Mouse (Mus musculus) heart, postnatal 0 days (tissue): Measurements from ENCODE around the gene Hist1h2br. TPM values are rescaled to one million over a fixed set of nuclear protein-coding genes. Genes with fewer than 3 reads are reported as not detected.
A peak's percentile ranks its signal among the peaks of the same experiment; 100 is the strongest.
"Not testable (repeated sequence)": the region's sequence is repeated elsewhere in the genome, so short reads cannot be mapped to it uniquely, and the experiment has no call there.

Source experiments
- ATAC-seq: fragments of 200-750 bp; cut with Nextera tagmentation; 2 replicates; pipeline ENCODE4 v1.8.0; 2017; ENCODE audit warnings: low read depth, moderate number of reproducible peaks, moderate library complexity; ENCODE audit not compliant: insufficient read depth
- DNase-seq: peaks from one replicate; pipeline ENCODE4 v3.0.0-alpha.2; 2016; ENCODE audit warnings: low spot score
- H3K27ac ChIP-seq: fragments of 300-500 bp; sonication (generic); 2 replicates; pipeline ENCODE4 v1.5.1; 2014; ENCODE audit warnings: low read depth, mild to moderate bottlenecking
- H3K27me3 ChIP-seq: fragments of 300-500 bp; sonication (generic); 2 replicates; pipeline ENCODE4 v1.6.1; 2014; ENCODE audit warnings: low read length, mixed read lengths; ENCODE audit not compliant: control insufficient read depth, insufficient read depth
- H3K36me3 ChIP-seq: fragments of 300-500 bp; sonication (generic); replicated peaks from 2 replicates; pipeline ENCODE4 v1.6.1; 2014; ENCODE audit warnings: low read length, mixed read lengths; ENCODE audit not compliant: control insufficient read depth, insufficient read depth
- H3K4me1 ChIP-seq: fragments of 300-500 bp; sonication (generic); 2 replicates; pipeline ENCODE4 v1.6.1; 2014; ENCODE audit warnings: antibody characterized with exemption; ENCODE audit not compliant: control insufficient read depth, insufficient read depth
- H3K4me2 ChIP-seq: fragments of 300-500 bp; sonication (generic); 2 replicates; pipeline ENCODE4 v1.6.1; 2014; ENCODE audit warnings: low read depth, mild to moderate bottlenecking, low read length, moderate library complexity
- H3K4me3 ChIP-seq: fragments of 300-500 bp; sonication (generic); 2 replicates; pipeline ENCODE4 v1.5.1; 2014; ENCODE audit warnings: low read depth, low read length
- H3K9ac ChIP-seq: fragments of 300-500 bp; sonication (generic); replicated peaks from 2 replicates; pipeline ENCODE4 v1.6.1; 2014; ENCODE audit warnings: low read depth, low read length, mixed read lengths
- H3K9me3 ChIP-seq: fragments of 300-500 bp; sonication (generic); replicated peaks from 2 replicates; pipeline ENCODE4 v1.6.1; 2016; ENCODE audit warnings: low read length; ENCODE audit not compliant: control insufficient read depth
- CTCF ChIP-seq: IDR thresholded peaks from 2 replicates; pipeline ENCODE4 v1.5.1; 2016; ENCODE audit warnings: antibody characterized with exemption, control low read depth, low read depth
- EP300 ChIP-seq: IDR thresholded peaks from 2 replicates; pipeline ENCODE4 v1.6.1; 2016; ENCODE audit warnings: antibody characterized with exemption, low read depth
- WGBS: fragments of 180-500 bp; shearing (Covaris S2); extraction: QIAGEN DNeasy Blood & Tissue Kit; methylation state at CpG from one replicate; pipeline ENCODE4 v1.1.7; 2014; 5-methylcytosine and 5-hydroxymethylcytosine counted together
- polyA plus RNA-seq: library from polyadenylated mRNA; unstranded; fragments of >200 nt; fragmentation: Nextera tagmentation; extraction: Ambion mirVana; gene quantifications from 2 replicates; pipeline ENCODE4 v1.2.1, GENCODE M21; 2015
- total RNA-seq: library from RNA; depleted of rRNA; stranded (reverse); fragments of >200 nt; gene quantifications from 2 replicates; pipeline ENCODE4 v1.2.3, GENCODE M21; 2014; ENCODE audit warnings: low replicate concordance

Hist1h2br gene
- total and polyA plus RNA-seq, 2 experiments from 2014 or later: 5.2 to 929 TPM

DNA sequence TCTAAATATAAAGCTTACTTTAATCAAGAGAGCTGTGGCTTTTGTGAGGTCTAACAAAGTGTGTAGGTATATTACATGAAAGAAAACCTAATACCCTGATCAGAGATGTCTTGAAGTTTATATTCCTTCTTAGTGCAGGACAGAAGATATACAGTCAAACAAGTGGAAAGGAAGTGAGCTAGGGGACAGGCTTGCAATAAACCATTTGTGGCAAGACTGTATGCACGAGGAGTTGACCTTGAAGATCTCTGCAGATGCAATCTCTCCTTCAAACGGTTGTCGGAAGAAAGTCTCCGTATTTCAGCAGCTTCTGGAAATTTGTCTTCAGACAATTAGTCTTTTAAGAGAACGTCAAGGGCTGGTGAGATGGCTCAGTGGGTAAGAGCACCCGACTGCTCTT is 43.6 kb upstream of the Hist1h2br start:
- TF ChIP-seq CTCF: no peak
- no peak for TF ChIP-seq EP300
- ATAC-seq: no peak

GRCm38 (mm10) chr13:21790601-21791283 is 42.8 kb upstream of the Hist1h2br start:
- 7% methylated on average over 18 of the region's 18 CpGs for WGBS
- Histone ChIP-seq H3K9ac (peak overlapping the region; percentile 18), H3K27ac (no peak overlapping the region)

More for the DNA sequence above, 43.6 kb upstream of the Hist1h2br start:
- WGBS: 57% methylated on average over 6 of the region's 6 CpGs
- no peaks in the 10 kb centered on the region for H3K27me3 ChIP-seq
- H3K4me1 ChIP-seq: peaks cover 24% of the 10 kb centered on the region
- H3K9ac ChIP-seq: no peak overlapping the region
- H3K36me3 ChIP-seq: no peaks in the 10 kb centered on the region
- no peak overlapping the region for H3K4me2 ChIP-seq
- H3K27ac ChIP-seq: no peak overlapping the region
- no peak overlapping the region for H3K4me3 ChIP-seq
- no peaks in the 10 kb centered on the region for H3K9me3 ChIP-seq
- no peak for DNase-seq

GRCm38 (mm10) chr13:21795584-21795983 is 38.0 kb upstream of the Hist1h2br start:
- no peak overlapping the region for H3K27ac ChIP-seq
- peaks cover 5% of the 10 kb centered on the region; the same call in 1 of the 2 replicates for H3K4me1 ChIP-seq
- ATAC-seq (no peak), DNase-seq (no peak)
- H3K9ac ChIP-seq: no peak overlapping the region
- no peaks in the 10 kb centered on the region for H3K27me3 ChIP-seq
- no peaks in the 10 kb centered on the region for H3K9me3 ChIP-seq
- H3K36me3 ChIP-seq: no peaks in the 10 kb centered on the region
- TF ChIP-seq CTCF: no peak
- no peak for TF ChIP-seq EP300
- WGBS: 87% methylated on average over 7 of the region's 7 CpGs
- no peak overlapping the region for H3K4me2 ChIP-seq
- no peak overlapping the region for H3K4me3 ChIP-seq

More at GRCm38 (mm10) chr13:21790601-21791283, 42.8 kb upstream of the Hist1h2br start:
- H3K36me3 ChIP-seq: no peaks in the 10 kb centered on the region
- H3K4me1 ChIP-seq: peaks cover 22% of the 10 kb centered on the region
- peak overlapping the region; percentile 60 for H3K4me2 ChIP-seq
- no peaks in the 10 kb centered on the region for H3K27me3 ChIP-seq
- ATAC-seq (no peak), DNase-seq (peak; percentile 18)
- H3K9me3 ChIP-seq: no peaks in the 10 kb centered on the region
- peak overlapping the region; percentile 30 for H3K4me3 ChIP-seq
- TF ChIP-seq CTCF: no peak
- TF ChIP-seq EP300: no peak

DNA sequence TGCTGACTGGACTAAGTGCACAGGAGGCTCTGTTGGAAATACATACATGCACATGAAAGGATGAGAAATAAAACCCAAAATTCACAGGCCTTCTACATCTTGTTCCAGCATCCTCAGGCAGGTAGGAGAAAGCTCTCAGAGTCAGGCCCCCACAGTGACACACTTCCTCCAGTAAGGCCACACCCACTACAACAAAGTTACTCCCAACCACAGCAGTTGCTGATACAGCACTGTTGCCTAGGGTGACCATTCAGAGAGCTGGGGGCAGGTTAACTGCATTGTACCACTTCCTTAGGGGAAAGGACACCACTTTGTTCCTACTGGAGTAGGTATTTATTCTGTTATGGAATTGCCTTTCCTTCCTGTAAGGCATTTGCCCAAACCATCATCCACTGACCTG is 36.4 kb upstream of the Hist1h2br start:
- H3K27ac ChIP-seq, H3K4me2 ChIP-seq, H3K27me3 ChIP-seq, H3K36me3 ChIP-seq, H3K9me3 ChIP-seq, H3K4me3 ChIP-seq, H3K9ac ChIP-seq, H3K4me1 ChIP-seq, ATAC-seq, DNase-seq: not testable (repeated sequence)

- not testable (repeated sequence) for H3K4me2 ChIP-seq, H3K9me3 ChIP-seq, H3K9ac ChIP-seq, H3K27me3 ChIP-seq, H3K27ac ChIP-seq, H3K36me3 ChIP-seq, H3K4me3 ChIP-seq, DNase-seq, H3K4me1 ChIP-seq
- no CpG with 5 or more reads among the region's 4 CpGs for WGBS
- ATAC-seq: peak; percentile 66; the same call in 1 of the 2 replicates
Measured at GRCm38 (mm10) chr13:21803058-21803457, 30.5 kb upstream of the Hist1h2br start.

- H3K27ac ChIP-seq, H3K4me3 ChIP-seq, H3K9ac ChIP-seq, H3K4me1 ChIP-seq, H3K4me2 ChIP-seq, H3K9me3 ChIP-seq, H3K36me3 ChIP-seq, DNase-seq, H3K27me3 ChIP-seq: not testable (repeated sequence)
- WGBS: no CpG with 5 or more reads among the region's 23 CpGs
- peak; percentile 95 for ATAC-seq
Measured at GRCm38 (mm10) chr13:21810073-21810472, 23.5 kb upstream of the Hist1h2br start, which contains the start of the genes Hist1h2bq and Hist1h2ao. Gene Hist1h2bq, minus strand, starts transcription at chr13:21810197. Gene Hist1h2ao, plus strand, starts transcription at chr13:21810465.

DNA sequence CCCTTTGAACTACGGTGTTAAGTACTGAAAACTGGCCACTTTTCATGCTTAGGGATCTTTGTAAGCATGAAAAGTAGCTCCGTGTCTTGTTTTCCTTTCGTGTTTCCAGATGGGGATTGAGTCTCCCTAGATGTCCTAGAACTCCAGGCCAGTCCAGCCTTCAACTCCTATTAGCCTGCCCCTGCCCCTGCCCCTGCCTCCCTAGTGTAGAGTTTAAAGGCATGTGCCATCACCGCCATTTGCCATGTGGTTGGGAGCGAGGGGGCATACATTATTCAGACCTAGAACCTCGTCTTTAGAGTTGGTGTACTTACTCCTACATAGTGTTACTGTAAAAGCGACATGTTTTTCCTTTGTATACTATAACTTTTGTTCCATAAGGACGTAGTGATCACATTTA is 22.5 kb upstream of the Hist1h2br start:
- not testable (repeated sequence) for ATAC-seq, H3K27me3 ChIP-seq, H3K4me3 ChIP-seq, H3K9ac ChIP-seq, H3K27ac ChIP-seq, H3K36me3 ChIP-seq, H3K9me3 ChIP-seq, DNase-seq, H3K4me1 ChIP-seq, H3K4me2 ChIP-seq
- no CpG with 5 or more reads among the region's 8 CpGs for WGBS

DNA sequence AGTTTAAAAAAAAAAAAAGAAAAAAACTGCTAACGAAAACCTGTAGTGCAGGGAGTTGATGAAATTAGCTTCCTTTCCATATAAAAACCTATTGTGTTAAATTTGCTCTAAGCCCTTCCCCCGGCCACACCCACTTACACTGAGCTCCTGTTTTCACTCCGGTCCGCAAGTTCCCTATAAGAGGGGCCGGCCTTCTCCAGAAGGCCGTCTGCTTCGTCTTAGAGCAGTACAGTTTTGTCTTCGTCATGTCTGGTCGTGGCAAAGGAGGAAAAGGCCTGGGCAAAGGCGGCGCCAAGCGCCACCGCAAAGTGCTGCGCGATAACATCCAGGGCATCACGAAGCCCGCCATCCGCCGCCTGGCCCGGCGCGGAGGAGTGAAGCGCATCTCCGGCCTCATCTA is 22.0 kb upstream of the Hist1h2br start, which contains the start of gene Hist1h4m:
TSS of gene Hist1h4m (plus strand) at position 208 of the 400 bp plus-strand sequence.
- H3K4me1 ChIP-seq, H3K27me3 ChIP-seq, H3K36me3 ChIP-seq, H3K4me2 ChIP-seq, H3K9me3 ChIP-seq, DNase-seq, H3K9ac ChIP-seq, H3K4me3 ChIP-seq: not testable (repeated sequence)
- ATAC-seq: peak; percentile 63
- WGBS: no CpG with 5 or more reads among the region's 24 CpGs
- peak within 1 kb of the TSS; percentile 25; the same call in 1 of the 2 replicates for H3K27ac ChIP-seq
